Mouse (Mus musculus): Measurements from ENCODE around the gene Inha. TPM values are rescaled to one million over a fixed set of nuclear protein-coding genes. Genes with fewer than 3 reads are reported as not detected.

Inha gene
- polyA plus RNA-seq (2017; shearing (Covaris generic)), result not detected

DNA sequence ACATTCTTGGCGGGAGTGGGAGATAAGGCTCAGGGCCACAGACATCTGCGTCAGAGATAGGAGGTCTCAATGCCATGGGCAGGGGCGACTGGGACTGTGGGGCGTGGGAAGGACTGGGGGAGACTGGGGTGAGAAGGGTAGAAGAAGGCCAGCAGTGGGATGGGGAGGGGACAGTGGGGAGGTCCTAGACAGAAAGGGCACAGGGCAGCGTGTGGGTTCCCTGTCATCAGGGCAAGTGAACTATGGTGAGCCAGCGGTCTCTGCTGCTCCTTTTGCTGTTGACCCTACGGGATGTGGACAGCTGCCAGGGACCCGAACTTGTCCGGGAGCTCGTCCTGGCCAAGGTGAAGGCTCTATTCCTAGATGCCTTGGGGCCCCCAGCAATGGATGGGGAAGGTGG lies at the start of gene Inha:
TSS of gene Inha (plus strand) at position 72 of the 400 bp plus-strand sequence.

GRCm38 (mm10) chr1:75478916-75479634 lies 27.8 kb upstream of the Inha start, which contains the start of the genes Chpf and Tmem198:
Gene Chpf (minus strand): TSS chr1:75479307.
Gene Tmem198 (plus strand): TSS chr1:75479532.

DNA sequence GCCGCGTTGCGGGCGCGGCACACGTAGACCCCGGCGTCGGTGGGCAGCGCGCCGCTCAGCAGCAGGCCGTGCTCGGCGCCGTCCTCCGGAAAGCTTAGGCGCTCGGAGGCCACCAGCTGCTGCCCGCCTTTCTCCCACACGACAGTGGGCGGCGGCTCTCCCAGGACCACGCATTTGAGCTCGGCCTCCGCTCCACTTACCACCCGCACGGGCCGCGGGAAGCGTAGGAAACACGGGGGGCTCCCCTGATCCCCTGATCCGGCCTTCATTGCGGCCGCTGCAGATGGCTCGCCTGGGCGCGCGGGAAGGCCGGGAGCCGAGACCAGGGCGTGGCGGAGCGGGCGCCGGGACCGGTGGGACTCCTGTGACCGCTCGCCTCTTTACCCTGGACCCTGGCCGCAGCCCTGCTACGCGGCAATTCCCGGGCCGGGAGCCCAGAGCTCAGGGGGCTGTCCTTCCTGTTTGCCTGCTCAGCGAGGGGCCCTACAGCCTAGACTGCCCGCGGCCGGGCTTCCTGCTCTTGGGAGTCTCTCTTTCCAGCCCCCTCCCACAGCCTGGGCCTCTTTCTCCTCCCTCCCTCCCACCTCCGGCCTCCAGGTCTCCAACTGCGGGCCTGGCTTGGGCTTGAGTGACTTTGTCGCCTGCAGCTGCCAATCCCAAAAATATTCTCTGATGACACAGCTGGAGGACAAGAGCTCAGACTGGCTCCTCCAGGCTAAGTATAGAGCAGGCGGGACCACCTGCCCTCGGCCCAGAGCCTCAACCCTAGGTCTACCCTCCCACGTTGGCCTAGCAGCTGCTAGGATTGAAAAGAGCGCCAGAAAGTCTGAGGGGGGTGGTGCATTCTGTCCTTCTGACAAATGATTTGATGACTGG lies 683 bp upstream of the Inha start, which contains the start of gene Obsl1:
TSS of gene Obsl1 (minus strand) at position 497 of the 876 bp plus-strand sequence.

DNA sequence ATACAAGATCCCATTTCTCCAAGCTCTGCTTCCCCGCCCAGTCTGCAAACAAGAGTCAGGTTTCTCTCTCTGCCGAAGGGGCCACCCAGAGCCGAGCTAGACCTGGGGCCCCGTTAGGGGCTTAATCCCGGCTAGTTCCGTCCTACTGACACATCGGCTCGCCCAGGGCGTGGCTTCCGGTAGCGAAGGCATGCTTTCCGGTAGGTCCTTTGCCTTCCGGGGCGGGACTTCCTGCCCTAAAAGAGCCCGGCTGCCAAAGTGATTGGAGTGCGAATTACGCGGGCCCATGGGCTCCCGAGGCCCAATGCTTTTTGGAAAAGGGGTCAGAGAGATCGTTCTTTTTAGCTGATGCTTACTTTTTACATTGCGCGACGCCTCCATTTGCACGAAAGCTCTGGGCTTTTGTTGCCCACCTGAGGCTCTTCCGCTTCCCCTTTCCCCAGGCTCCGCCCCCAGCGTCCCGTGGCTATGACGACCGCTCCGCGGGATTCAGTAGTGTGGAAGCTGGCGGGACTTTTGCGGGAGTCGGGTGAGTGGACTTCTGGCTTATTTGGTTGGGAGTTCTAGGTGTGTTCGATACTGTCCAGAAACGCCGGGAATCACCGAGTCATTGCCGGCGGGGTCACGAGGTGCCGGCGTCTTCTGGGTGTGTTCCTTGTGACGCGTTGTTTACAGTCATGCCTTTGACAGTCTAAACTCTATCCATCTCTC lies 14.6 kb downstream of the Inha start, which contains the start of gene Stk11ip:
TSS of gene Stk11ip (plus strand) at position 209 of the 711 bp plus-strand sequence.

GRCm38 (mm10) chr1:75545965-75546956 lies 39.4 kb downstream of the Inha start, which contains the start of gene Slc4a3:
Gene Slc4a3 (plus strand): TSS chr1:75546266.

Other genes starting within 250 kb of the Inha start
- 0.43 TPM for gene Ptprn, start 242.6 kb upstream of the Inha start, polyA plus RNA-seq (2017; shearing (Covaris generic))
- not detected for gene Resp18, start 228.7 kb upstream of the Inha start, polyA plus RNA-seq (2017; shearing (Covaris generic))
- gene Dnpep, start 189.1 kb upstream of the Inha start, polyA plus RNA-seq (2017; shearing (Covaris generic)), result 78.1 TPM
- gene Des, start 146.7 kb upstream of the Inha start, polyA plus RNA-seq (2017; shearing (Covaris generic)), result 0.34 TPM
- gene Speg, start 131.8 kb upstream of the Inha start, polyA plus RNA-seq (2017; shearing (Covaris generic)), result 0.59 TPM
- 90.4 TPM for gene Gmppa, start 71.1 kb upstream of the Inha start, polyA plus RNA-seq (2017; shearing (Covaris generic))
- gene Asic4, start 56.6 kb upstream of the Inha start, polyA plus RNA-seq (2017; shearing (Covaris generic)), result not detected
- gene Chpf, start 27.8 kb upstream of the Inha start, polyA plus RNA-seq (2017; shearing (Covaris generic)), result 36.2 TPM
- 1.5 TPM for gene Tmem198, start 27.5 kb upstream of the Inha start, polyA plus RNA-seq (2017; shearing (Covaris generic))
- 0.32 TPM for gene Obsl1, start 625 bp upstream of the Inha start, polyA plus RNA-seq (2017; shearing (Covaris generic))
- 24.2 TPM for gene Stk11ip, start 14.5 kb downstream of the Inha start, polyA plus RNA-seq (2017; shearing (Covaris generic))
- not detected for gene Slc4a3, start 39.2 kb downstream of the Inha start, polyA plus RNA-seq (2017; shearing (Covaris generic))

Data from CD4-positive, CD25-positive, alpha-beta regulatory T cell (primary cell).